Mouse (Mus musculus): Measurements from ENCODE around the gene Tent5b.
"Not testable (repeated sequence)": the region's sequence is repeated elsewhere in the genome, so short reads cannot be mapped to it uniquely, and the experiment has no call there.

The Tent5b gene

DNA sequence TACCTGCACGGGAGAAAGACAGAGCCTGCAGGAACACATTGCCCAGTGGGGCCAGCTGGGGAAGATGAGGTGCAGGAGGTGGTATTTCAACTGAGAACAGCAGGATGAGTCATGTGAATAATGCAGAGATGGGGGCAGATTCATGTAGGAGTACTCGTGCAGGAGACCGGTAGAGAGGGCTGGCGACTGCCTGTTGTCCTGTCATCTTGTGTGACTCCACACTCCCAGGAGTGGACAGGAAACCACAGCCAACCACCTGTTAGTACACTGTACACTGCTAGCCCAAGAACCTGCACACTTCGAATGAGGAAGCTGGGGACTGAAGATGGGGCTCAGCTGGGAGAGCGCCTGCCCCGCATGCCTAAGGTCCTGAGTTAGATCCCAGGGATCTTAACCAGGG is 21.6 kb downstream of the Tent5b start:
- DNase-seq (ENCODE audit: low spot score in 2 of 2), result no peak

DNA sequence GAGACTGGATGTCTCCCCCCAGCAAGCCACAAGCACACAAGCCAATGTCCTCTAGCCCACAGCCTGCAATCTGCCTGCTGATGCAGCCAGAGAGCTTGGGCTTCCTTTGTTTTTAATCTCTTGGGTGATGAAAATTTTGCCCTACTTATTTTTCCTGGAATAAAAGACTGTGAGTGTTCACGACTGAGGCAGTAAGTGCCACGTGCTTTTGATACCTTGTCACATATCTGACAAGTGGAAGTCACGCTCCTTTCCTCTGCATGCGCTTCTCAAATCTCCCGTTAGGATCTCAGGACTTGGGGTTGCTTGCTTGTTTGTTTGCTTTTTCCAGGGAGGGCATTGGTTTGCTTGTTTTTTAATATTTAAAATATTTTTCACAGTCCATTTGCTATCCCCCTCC is 24.4 kb downstream of the Tent5b start:
- DNase-seq (ENCODE audit: low spot score in 2 of 2), result no peak

DNA sequence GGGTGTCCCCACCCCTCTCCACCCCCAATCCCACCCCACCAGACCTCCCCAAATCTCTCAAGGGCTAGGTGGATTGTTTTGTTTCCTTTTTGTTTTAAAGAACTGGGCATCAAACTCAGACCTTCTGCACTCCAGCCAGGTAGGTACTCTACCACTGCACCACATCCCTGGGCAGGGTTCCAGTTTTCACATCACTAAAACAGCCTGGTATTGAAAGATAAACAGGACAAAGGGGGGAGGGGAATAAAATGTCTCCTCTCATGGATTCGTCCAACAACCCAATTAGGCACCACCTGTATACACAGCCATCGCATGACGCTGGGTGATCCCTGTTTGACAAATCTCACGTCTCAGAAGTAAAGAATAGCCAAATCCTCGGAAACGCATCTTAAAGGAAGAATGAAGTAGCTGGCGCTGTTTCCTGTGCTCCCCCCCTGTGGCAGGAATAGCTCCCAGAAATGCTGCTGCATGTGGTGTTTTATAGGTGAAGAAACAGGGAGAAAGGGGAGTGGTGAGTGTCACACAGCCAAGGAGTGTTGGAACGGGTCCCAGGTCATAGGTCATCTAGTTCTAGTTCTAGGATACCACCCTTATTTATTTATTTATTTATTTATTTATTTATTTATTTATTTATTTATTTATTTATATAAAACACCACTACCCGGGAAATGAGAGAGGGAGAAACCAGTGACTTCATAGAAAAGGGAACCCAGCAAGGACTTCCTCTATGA is 25.0 kb downstream of the Tent5b start:
- DNase-seq (ENCODE audit: low spot score in 2 of 2), result no peak

DNA sequence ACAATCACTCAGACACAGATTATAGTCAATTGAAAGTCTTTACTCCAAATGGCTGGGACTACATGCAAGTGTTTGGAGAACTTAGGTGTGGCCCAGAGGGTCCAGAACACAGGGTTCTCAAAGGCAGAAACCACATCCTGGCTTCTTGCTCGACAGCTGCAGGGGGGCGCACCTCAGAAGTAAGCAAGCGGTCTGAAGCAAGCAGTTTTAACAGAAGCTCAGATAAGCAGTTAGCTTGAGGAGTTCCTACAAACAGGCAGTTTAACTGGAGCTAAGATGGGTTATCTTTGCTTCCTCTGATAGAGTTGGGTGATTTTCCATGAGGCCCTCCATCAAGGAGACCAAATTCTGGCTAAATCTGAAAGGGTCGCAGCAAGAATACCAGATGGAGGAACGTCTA is 26.6 kb downstream of the Tent5b start:
- DNase-seq (ENCODE audit: low spot score in 2 of 2), result no peak

DNA sequence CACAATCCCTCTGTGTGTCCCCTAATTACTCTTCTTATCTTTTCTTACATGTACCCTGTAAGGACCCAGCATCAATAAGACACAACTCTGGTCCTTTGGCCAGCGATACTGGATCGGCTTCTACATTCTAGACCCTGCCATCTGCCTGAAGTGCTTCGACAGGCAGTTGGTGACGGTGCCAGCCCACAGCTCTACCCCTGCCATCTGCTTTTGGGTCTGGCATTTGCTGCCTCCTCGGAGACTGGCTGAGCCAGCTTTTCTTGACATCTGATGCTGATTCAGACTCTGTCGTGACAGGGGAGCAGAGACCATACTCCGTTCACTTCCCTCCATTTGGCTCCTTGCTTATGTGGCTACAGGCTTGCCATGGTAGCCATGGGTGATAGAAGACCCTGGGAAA is 29.1 kb downstream of the Tent5b start:
- no peak for DNase-seq (ENCODE audit: low spot score in 2 of 2)

DNA sequence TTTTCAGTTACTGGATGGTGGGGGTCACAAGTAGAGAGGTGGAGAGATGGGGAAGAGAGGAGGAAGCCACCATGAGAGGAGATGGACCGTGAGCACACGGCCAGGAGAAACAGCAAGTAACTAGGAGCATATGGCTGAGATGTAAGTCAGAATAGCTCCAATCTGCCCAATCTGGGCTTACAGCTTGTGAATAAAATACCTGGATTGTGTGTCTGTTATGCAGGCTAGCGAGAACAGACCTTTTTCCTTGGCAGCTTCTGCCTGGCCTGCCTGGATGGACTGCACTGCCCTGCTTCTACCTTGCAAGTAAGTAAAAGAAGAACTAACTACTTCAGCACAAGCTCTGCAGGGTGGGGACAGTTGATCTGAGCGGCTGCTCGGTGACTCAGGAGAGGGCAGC is 31.1 kb downstream of the Tent5b start:
- DNase-seq (ENCODE audit: low spot score in 2 of 2), result no peak

DNA sequence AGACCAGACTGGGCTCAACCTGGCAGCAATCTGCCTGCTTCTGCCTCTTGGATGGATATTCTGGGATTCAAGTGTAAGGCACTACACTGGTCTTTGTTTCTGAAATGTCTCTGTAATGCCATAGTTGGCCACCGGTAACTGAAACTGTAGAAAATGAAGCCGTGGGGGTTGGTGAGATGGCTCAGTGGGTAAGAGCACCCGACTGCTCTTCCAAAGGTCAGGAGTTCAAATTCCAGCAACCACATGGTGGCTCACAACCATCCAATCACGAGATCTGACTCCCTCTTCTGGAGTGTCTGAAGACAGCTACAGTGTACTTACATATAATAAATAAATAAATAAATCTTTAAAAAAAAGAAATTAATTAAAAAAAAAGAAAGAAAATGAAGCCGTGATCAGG is 32.6 kb downstream of the Tent5b start:
- not testable (repeated sequence) for DNase-seq (ENCODE audit: low spot score in 2 of 2)

DNA sequence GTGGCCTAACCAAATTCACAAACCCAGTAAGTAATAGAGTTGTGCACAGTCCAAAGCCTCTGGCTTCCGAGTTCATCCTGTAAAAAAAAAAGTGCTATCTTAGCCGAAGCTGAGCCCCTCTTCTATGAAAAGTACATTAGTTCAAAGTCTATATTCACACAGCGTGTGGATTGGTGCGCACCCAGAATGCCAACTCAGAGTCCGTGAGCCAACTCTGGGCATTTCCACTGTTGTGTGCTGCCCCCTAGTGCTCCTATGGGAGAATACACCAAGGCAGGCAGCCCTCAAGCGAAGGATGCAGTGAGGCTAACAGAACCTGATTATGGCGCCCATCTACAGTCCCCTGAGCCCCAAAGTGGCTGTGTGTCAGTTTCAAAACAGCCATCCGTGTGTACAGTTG is 33.0 kb downstream of the Tent5b start:
- DNase-seq (ENCODE audit: low spot score in 2 of 2), result peak; percentile 49 to 77

DNA sequence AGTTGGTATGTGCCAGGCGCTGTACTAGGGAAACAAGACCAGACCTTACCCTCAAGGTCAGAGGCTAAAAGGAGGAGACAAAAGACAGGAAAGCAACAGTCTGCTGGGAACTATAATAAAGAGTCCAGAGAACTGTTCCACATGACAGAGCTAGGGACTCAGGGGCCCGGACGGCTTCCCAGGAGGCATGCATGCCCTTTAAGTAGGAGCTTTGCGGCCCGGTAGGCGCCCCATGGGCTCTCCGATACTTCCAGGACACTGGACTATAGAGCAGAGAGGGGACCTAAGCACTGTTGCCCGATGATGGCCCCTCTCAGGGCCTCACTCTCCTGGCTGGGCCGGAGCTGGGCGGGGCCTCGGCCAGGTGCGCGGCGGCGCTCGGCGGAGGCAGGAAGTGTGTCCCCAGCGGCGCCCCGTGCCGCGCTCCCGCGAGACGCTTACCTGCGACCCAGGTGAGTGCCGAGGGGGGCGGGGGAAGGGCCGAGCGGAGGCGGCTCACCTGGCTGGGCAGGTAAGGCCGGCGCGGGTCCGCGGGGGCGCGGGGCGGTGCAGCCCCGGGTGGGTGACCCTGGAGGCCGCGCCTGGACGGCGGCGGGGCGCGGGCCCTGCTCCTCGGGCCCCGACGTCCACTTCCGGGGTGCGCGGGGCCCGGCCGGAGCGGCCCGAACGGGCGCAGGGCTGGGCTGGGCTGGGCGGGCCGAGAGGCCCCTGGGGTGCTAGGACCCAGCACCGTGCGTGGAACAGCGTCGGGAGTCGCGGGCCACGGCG is 38.9 kb downstream of the Tent5b start, which contains the start of gene Kdf1:
Kdf1 (plus strand) TSS at position 363 of the 768 bp plus-strand sequence.
- no peak for DNase-seq (ENCODE audit: low spot score in 2 of 2)

DNA sequence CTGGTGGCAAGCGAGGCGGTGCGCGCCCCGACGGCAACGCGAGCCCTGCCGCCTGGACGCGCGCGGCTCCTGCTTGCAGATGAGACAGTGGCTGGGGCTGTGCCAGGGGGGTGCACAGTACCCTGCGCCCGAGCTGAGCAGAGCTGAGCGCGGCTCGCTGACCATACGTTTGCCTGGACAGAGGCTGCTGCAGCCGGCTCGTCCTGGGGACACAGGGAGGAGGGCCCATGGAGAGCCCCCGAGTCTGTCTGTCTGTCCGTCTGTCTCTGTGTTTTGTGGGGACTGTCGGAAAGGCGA is 39.4 kb downstream of the Tent5b start:
- no peak for DNase-seq (ENCODE audit: low spot score in 2 of 2)

DNA sequence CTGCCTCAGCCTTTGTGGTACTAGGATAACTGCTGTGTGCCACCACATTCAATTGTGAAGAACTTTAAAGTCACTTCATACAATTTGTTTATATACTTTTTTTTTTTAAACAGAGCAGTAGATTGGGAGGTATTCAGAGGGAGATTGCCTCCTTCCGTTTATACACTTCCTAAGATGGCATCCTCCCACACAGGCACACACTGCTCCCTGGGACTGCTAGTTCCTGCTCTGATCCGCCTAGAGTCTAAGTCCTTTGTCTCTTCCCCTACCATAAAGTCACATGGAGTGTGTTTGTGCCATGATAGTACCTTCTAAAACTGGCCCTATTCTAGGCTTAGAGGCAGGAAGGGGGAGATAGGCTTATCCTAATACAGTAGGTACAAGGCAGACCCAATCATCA is 41.6 kb downstream of the Tent5b start:
- DNase-seq (ENCODE audit: low spot score in 2 of 2), result no peak

DNA sequence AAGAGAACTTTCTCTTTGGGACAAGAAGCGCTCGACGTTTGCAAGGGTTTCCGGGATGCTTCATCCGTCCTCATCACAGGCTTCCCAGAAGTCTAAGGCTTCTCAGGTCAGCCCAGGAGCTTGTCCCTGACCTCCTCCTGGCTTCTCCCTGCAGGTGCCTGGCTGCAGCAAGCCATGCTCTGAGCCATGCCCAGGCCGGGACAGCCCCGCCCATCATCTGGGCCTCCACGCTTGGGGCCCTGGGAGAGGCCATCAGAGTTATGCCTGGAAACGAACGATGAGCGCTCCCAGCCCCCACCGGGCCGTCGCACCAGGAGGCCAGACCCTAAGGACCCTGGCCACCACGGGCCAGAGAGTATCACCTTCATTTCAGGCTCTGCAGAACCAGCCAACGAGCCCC is 47.9 kb downstream of the Tent5b start:
- no peak for DNase-seq (ENCODE audit: low spot score in 2 of 2)

DNA sequence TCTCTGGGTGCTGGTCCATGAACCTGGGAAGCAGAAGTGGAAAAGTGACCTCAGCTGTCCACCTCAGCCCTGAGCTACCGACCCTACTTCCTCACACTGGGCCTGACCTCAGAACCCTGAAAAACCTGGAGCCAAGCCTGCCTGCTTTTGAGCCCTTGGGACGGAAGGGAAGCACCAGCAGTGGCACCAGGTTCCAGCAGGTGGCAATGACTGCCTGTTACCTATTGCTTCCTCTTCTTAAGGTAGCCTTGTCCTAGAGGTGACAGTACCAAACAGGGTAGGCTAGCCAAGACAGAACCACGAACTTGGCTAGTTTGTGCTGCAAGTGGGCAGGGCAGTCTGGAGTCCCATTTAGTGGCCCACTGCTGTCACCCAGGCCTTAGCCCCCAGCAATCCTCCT is 52.8 kb downstream of the Tent5b start:
- DNase-seq (ENCODE audit: low spot score in 2 of 2), result no peak

DNA sequence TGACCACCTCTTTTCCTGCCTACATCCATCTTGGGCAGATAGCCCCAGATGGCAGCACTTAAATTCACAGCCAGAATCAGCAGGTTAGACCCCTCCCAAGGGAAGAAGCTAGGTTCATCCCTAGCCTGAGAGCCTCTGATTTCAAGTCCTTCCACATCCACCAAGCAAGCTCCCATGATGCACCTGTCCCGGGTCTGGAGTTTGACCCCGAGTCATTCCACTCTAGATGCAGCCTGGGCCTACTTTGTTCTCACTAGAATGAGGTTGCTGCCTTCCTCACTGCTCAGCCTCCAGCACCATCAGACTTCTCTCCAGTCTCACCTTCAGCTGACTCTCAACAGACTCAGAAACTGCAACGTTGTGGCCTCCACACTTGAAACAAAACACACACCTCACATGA is 56.1 kb downstream of the Tent5b start:
- no peak for DNase-seq (ENCODE audit: low spot score in 2 of 2)

DNA sequence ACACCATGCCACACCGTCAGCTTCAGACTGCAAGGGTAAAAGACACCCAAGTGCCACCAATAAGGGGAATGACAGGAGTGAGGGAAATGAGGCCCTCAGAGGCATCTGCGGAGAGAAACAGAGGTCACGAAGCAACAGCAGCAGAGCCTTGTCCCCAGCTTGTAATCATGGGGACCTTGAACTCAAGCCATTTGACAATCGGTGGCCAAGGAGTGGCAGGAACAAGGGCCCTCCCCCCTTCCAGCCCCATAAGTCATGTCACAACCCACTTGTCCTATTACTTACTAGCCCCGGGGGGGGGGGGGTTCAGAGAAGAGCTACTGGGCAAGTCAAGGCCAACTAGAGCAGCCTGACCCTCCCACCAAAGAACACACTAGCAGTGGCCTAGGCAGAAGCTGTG is 56.7 kb downstream of the Tent5b start:
- DNase-seq (ENCODE audit: low spot score in 2 of 2), result no peak

Data from frontal cortex, postnatal 14 days (tissue).